Mouse (Mus musculus) G1E-ER4 (cell line): Measurements from ENCODE around the gene Krtap19-3. TPM values are rescaled to one million over a fixed set of nuclear protein-coding genes. Genes with fewer than 3 reads are reported as not detected.

Experiments used
- GATA1 ChIP-seq: IDR thresholded peaks from one replicate; pipeline ENCODE4 v1.8.0; 2012; ENCODE audit warnings: low read length, inconsistent platforms
- polyA plus RNA-seq: library from polyadenylated mRNA; stranded (reverse); fragments of >175 nt; gene quantifications from 2 replicates; pipeline ENCODE4 v1.2.3, GENCODE M21; 2012

Gene Krtap19-3
- polyA plus RNA-seq = not detected in 2 replicates

GRCm38 (mm10) chr16:88877938-88878337, at the start of gene Krtap19-3:
Gene Krtap19-3, minus strand, starts transcription at chr16:88878038.
- TF ChIP-seq GATA1 = no peak

- no peak for TF ChIP-seq GATA1
Measured at GRCm38 (mm10) chr16:88896357-88896756, 18.5 kb upstream of the Krtap19-3 start, which contains the start of gene Krtap19-5. Gene Krtap19-5, minus strand, starts transcription at chr16:88896457.

- TF ChIP-seq GATA1 = no peak
Measured at GRCm38 (mm10) chr16:88886870-88887269, 9.0 kb upstream of the Krtap19-3 start.

GRCm38 (mm10) chr16:88884989-88885388, 7.2 kb upstream of the Krtap19-3 start, which contains the start of gene Krtap19-4:
Gene Krtap19-4, minus strand, starts transcription at chr16:88885089.
- no peak for TF ChIP-seq GATA1

GRCm38 (mm10) chr16:88874169-88874568, 3.7 kb downstream of the Krtap19-3 start, which contains the start of gene Krtap19-2:
Gene Krtap19-2, minus strand, starts transcription at chr16:88874269.
- TF ChIP-seq GATA1 = no peak

GRCm38 (mm10) chr16:88869311-88869710, 8.5 kb downstream of the Krtap19-3 start, which contains the start of gene Krtap19-1:
Gene Krtap19-1, minus strand, starts transcription at chr16:88869411.
- TF ChIP-seq GATA1 = no peak

GRCm38 (mm10) chr16:88864887-88865407, 12.9 kb downstream of the Krtap19-3 start:
- TF ChIP-seq GATA1 = no peak

GRCm38 (mm10) chr16:88851450-88851849, 26.4 kb downstream of the Krtap19-3 start:
- no peak for TF ChIP-seq GATA1

- no peak for TF ChIP-seq GATA1
Measured at GRCm38 (mm10) chr16:88848558-88848957, 29.3 kb downstream of the Krtap19-3 start.

- TF ChIP-seq GATA1 = no peak
Measured at GRCm38 (mm10) chr16:88847363-88847762, 30.5 kb downstream of the Krtap19-3 start.

Other genes with a start within 250 kb of the Krtap19-3 start
- not detected in 2 replicates for gene Krtap26-1, start 230.2 kb downstream of the Krtap19-3 start, polyA plus RNA-seq
- not detected in 2 replicates for gene Krtap27-1, start 206.4 kb downstream of the Krtap19-3 start, polyA plus RNA-seq
- gene 2310061N02Rik, start 170.1 kb downstream of the Krtap19-3 start, polyA plus RNA-seq = not detected in 2 replicates
- not detected in 2 replicates for gene Krtap13-1, start 149.2 kb downstream of the Krtap19-3 start, polyA plus RNA-seq
- not detected in 2 replicates for gene Krtap13, start 126.4 kb downstream of the Krtap19-3 start, polyA plus RNA-seq
- gene 2310034C09Rik, start 119.2 kb downstream of the Krtap19-3 start, polyA plus RNA-seq = not detected in 2 replicates
- gene 2310057N15Rik, start 103.8 kb downstream of the Krtap19-3 start, polyA plus RNA-seq = not detected in 2 replicates
- not detected in 2 replicates for gene Gm5965, start 100.1 kb downstream of the Krtap19-3 start, polyA plus RNA-seq
- not detected in 2 replicates for gene Gm20741, start 65.8 kb downstream of the Krtap19-3 start, polyA plus RNA-seq
- gene Krtap15, start 57.8 kb downstream of the Krtap19-3 start, polyA plus RNA-seq = not detected in 2 replicates
- not detected in 2 replicates for gene Krtap14, start 51.9 kb downstream of the Krtap19-3 start, polyA plus RNA-seq
- not detected in 2 replicates for gene Krtap19-1, start 8.6 kb downstream of the Krtap19-3 start, polyA plus RNA-seq
- gene Krtap19-2, start 3.8 kb downstream of the Krtap19-3 start, polyA plus RNA-seq = not detected in 2 replicates
- gene Krtap19-4, start 7.1 kb upstream of the Krtap19-3 start, polyA plus RNA-seq = not detected in 2 replicates
- gene Krtap19-5, start 18.4 kb upstream of the Krtap19-3 start, polyA plus RNA-seq = not detected in 2 replicates
- gene Krtap19-9b, start 54.2 kb upstream of the Krtap19-3 start, polyA plus RNA-seq = not detected in 2 replicates
- gene Krtap16-3, start 84.8 kb upstream of the Krtap19-3 start, polyA plus RNA-seq = not detected in 2 replicates
- not detected in 2 replicates for gene Krtap22-2, start 132.7 kb upstream of the Krtap19-3 start, polyA plus RNA-seq
- gene Gm10229, start 137.2 kb upstream of the Krtap19-3 start, polyA plus RNA-seq = not detected in 2 replicates
- not detected in 2 replicates for gene Krtap6-1, start 153.7 kb upstream of the Krtap19-3 start, polyA plus RNA-seq
- not detected in 2 replicates for gene Gm10228, start 163.4 kb upstream of the Krtap19-3 start, polyA plus RNA-seq
- gene Krtap6-5, start 169.8 kb upstream of the Krtap19-3 start, polyA plus RNA-seq = not detected in 2 replicates
- not detected in 2 replicates for gene 1110025L11Rik, start 186.0 kb upstream of the Krtap19-3 start, polyA plus RNA-seq
- gene Krtap6-3, start 206.0 kb upstream of the Krtap19-3 start, polyA plus RNA-seq = not detected in 2 replicates